Mouse (Mus musculus) fat pad, adult 2 months (tissue): Measurements from ENCODE around the gene Mks1.

Experiments used
- DNase-seq: peaks from one replicate; pipeline ENCODE4 v3.0.0-alpha.2; 2011; ENCODE audit warnings: low read depth, low spot score; ENCODE audit errors: extremely low read depth

Gene Mks1

DNA sequence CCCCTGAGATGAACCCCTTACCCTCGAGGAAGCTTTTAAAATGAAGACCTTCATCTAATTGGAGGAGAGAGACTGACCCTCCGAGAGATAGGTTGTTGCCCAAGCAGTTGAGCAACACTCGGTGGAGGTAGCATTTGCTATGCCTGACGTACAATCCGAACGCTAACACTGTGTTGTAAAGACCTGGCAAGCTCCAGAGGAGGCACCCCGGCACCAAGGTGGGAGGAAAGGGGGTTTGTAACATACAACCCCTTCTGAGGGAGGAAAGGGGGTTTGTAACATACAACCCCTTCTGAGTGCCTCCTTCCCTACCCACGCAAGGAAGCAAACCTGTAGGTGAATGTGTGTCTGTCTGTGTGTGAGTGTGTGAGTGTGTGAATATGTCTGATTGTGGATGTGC lies 18.8 kb downstream of the Mks1 start:
- no peak for DNase-seq

GRCm38 (mm10) chr11:87875436-87875835 lies 22.4 kb downstream of the Mks1 start, which contains the start of gene Epx:
TSS of gene Epx (minus strand) at chr11:87875536.
- DNase-seq, result no peak

- no peak for DNase-seq
Observed at GRCm38 (mm10) chr11:87879826-87880225, 26.8 kb downstream of the Mks1 start.

DNA sequence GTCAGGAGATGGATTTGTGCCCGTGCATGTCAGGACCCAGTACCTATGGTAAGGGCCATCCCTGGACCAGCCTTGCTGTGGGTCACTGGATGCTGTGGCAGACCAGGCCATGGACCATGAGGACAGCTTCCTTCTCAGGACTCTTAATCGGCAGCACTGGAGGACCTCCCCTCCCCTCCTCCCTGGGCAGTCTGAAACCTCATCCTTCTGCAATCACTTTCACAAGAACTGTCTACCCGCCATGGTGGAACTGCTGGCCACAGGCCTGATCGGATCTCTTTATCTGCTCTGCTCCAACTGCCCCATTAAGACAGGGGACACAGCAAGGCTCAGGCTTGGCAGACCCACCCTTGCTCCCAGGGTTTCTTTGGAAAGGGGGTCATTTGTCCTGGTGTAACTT lies 28.7 kb downstream of the Mks1 start:
- DNase-seq, result no peak

GRCm38 (mm10) chr11:87883493-87883892 lies 30.5 kb downstream of the Mks1 start:
- DNase-seq, result no peak

DNA sequence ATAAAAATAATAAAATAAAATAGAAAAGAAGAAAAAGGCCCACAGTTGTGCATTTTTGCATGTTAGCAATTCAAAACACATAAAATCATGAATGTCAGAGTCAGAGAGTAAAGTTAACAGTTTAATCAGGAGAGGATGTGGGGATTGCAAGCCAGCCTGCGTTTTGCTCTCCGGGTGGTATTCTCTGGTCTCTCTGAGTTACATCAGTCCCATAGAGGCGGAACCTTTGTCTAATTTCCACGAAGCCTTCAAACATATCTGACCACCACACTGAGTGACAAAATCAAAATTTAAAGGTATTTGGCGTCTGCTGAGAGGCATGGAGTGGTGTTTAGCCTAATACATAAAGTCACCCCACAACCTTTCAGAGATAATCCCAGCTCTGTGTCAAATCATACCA lies 31.8 kb downstream of the Mks1 start:
- no peak for DNase-seq

DNA sequence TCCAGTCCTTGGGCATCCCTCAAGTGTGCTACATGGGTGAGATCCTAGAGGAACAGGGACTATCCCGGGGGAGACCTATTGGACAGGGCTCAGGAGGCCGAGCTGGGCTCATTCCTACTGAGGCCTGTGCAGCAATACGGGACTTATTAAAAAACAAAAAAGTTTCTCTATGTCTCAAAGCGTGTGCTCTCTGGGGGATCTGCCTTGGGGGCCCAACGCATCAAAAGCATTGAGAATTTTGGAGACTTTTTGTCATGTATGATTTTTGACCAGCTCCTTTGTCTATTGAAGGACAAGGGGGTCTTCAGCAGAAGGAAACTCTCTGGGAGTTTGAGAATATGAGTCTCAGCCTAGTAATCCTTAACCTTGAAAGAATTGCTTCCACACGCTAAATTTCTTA lies 39.2 kb downstream of the Mks1 start, which contains the start of gene Olfr462:
Gene Olfr462 (minus strand): TSS at position 101 of the 400 bp plus-strand sequence.
- no peak for DNase-seq

- no peak for DNase-seq
Observed at GRCm38 (mm10) chr11:87897287-87897686, 44.3 kb downstream of the Mks1 start, which contains the start of gene Olfr463. TSS of gene Olfr463 (minus strand) at chr11:87897387.

GRCm38 (mm10) chr11:87904331-87904730 lies 51.3 kb downstream of the Mks1 start:
- DNase-seq, result no peak
